Mouse (Mus musculus): ENCODE data around the gene Supt6. TPM values are rescaled to one million over a fixed set of nuclear protein-coding genes. Genes with fewer than 3 reads are reported as not detected.

Supt6 gene
- total and polyA plus RNA-seq, 3 experiments, result 30.4 to 99.9 (median 65.5) TPM

DNA sequence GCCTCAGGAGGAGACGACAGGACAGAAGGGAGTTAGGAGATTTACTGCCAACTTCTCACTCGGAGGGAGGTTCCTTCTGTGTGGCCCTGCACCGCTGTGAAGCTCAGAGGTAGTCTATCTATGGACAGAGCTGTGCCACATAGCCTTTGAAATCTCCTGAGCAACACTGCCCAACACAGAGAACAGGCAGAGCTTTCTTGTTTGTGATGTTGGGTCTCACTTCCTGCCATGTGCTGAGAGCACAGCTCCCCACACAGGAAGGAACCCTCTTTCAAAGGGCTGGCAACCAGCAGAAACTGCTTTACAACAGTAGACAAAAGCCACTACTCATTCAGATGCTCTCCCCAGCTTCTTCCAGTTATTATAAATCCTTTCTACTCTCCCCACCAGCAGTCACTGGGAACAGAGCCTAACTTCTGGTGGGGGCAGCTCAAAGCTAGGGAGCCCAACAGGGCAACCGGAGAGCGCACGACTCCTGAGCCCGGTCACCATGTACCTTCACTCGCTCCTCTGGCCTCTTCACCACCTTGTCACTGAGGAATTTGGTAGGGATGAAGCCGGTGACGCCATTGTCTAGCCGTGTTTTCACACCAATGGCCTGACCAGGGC, 30.0 kb downstream of the Supt6 start:
- DNase-seq (ENCODE audit: extremely low read depth), result no peak
- dilution Hi-C loops (cut with MboI; ENCODE audit: extremely low pct_ligation_motif_present, extremely low pct_unique_long_range_greater_than_20kb, low sequenced_read_pairs) (no loop called here), in situ Hi-C loops (cut with MboI; ENCODE audit: low pct_ligation_motif_present, low pct_unique_long_range_greater_than_20kb, low sequenced_read_pairs) (no loop called here)
- no peaks in the 10 kb centered on the region for H3K79me2 ChIP-seq (replicated peaks; ENCODE audit: control insufficient read depth, extremely low read depth, insufficient read depth, poor library complexity, severe bottlenecking)
- H3K9ac ChIP-seq (ENCODE audit: insufficient read depth, low read depth), result no peak overlapping the region
- no peaks in the 10 kb centered on the region for H3K27me3 ChIP-seq (replicated peaks)
- TF ChIP-seq MYC (IDR thresholded peaks at IDR 0.05; ENCODE audit: low read depth, low read length), result no peak
- no peak for TF ChIP-seq USF2 (conservative IDR thresholded peaks at IDR 0.05; ENCODE audit: low read depth, low read length)
- TF ChIP-seq E2F4 (IDR thresholded peaks at IDR 0.05; ENCODE audit: insufficient replicate concordance, low read depth, low read length), result no peak
- no peak for TF ChIP-seq ZNF384 (IDR thresholded peaks at IDR 0.05; ENCODE audit: low read depth, low read length)
- TF ChIP-seq UBTF (IDR thresholded peaks at IDR 0.05; ENCODE audit: low read depth, low read length), result no peak
- TF ChIP-seq NELFE (IDR thresholded peaks at IDR 0.05; ENCODE audit: low read depth, low read length), result no peak
- TF ChIP-seq MAX (IDR thresholded peaks at IDR 0.05; ENCODE audit: low read length), result no peak
- TF ChIP-seq CHD2 (IDR thresholded peaks at IDR 0.05; ENCODE audit: low read length), result no peak
- TF ChIP-seq PAX5 (IDR thresholded peaks at IDR 0.05; ENCODE audit: low read length), result no peak
- TF ChIP-seq MAFK (IDR thresholded peaks at IDR 0.05; ENCODE audit: insufficient replicate concordance, low read length), result no peak
- no peak for TF ChIP-seq CTCF (conservative IDR thresholded peaks at IDR 0.05 in 1 of 2, IDR thresholded peaks at IDR 0.05 in 1 of 2; ENCODE audit: low read depth in 2 of 2, low read length in 2 of 2)
- no peak for TF ChIP-seq POLR2AphosphoS2 (IDR thresholded peaks at IDR 0.05; ENCODE audit: low read depth, low read length)
- TF ChIP-seq ETS1 (conservative IDR thresholded peaks at IDR 0.05; ENCODE audit: low read depth, low read length), result no peak
- no peak overlapping the region for H3K27ac ChIP-seq (ENCODE audit: insufficient read depth, low read depth)
- H3K4me2 ChIP-seq (ENCODE audit: insufficient read depth, low read depth, poor library complexity, severe bottlenecking), result no peak overlapping the region
- no peaks in the 10 kb centered on the region for H3K4me1 ChIP-seq (ENCODE audit: control insufficient read depth in 1 of 2, insufficient read depth in 2 of 2)
- H3K4me3 ChIP-seq (replicated peaks in 1 of 3; ENCODE audit: low read depth in 2 of 3, low read length in 2 of 3, poor library complexity in 1 of 3), result no peak overlapping the region
- H3K9me3 ChIP-seq (replicated peaks; ENCODE audit: low read length), result no peaks in the 10 kb centered on the region
- H3K36me3 ChIP-seq (replicated peaks in 1 of 2; ENCODE audit: control insufficient read depth in 1 of 2, insufficient read depth in 1 of 2, low read length in 1 of 2), result peaks cover 86 to 94% of the 10 kb centered on the region in 2 experiments

GRCm38 (mm10) chr11:78213086-78213817, 32.5 kb downstream of the Supt6 start:
- Histone ChIP-seq H3K27me3 (replicated peaks) (no peaks in the 10 kb centered on the region), H3K9me3 (replicated peaks; ENCODE audit: low read length) (no peaks in the 10 kb centered on the region), H3K4me1 (ENCODE audit: control insufficient read depth in 1 of 2, insufficient read depth in 2 of 2) (no peaks in the 10 kb centered on the region), H3K9ac (ENCODE audit: insufficient read depth, low read depth) (no peak overlapping the region), H3K36me3 (replicated peaks in 1 of 2; ENCODE audit: control insufficient read depth in 1 of 2, insufficient read depth in 1 of 2, low read length in 1 of 2) (peaks cover 88 to 94% of the 10 kb centered on the region in 2 experiments), H3K79me2 (replicated peaks; ENCODE audit: control insufficient read depth, extremely low read depth, insufficient read depth, poor library complexity, severe bottlenecking) (no peaks in the 10 kb centered on the region), H3K4me3 (replicated peaks in 1 of 3; ENCODE audit: low read depth in 2 of 3, low read length in 2 of 3, poor library complexity in 1 of 3) (no peak overlapping the region), H3K27ac (ENCODE audit: insufficient read depth, low read depth) (no peak overlapping the region), H3K4me2 (ENCODE audit: insufficient read depth, low read depth, poor library complexity, severe bottlenecking) (no peak overlapping the region)
- dilution Hi-C loops (cut with MboI; ENCODE audit: extremely low pct_ligation_motif_present, extremely low pct_unique_long_range_greater_than_20kb, low sequenced_read_pairs), result no loop called here
- TF ChIP-seq NRF1 (IDR thresholded peaks at IDR 0.05; ENCODE audit: low read depth, low read length), result no peak
- TF ChIP-seq ZNF384 (IDR thresholded peaks at IDR 0.05; ENCODE audit: low read depth, low read length), result no peak
- TF ChIP-seq POLR2AphosphoS2 (IDR thresholded peaks at IDR 0.05; ENCODE audit: low read depth, low read length), result no peak
- no peak for TF ChIP-seq CHD2 (IDR thresholded peaks at IDR 0.05; ENCODE audit: low read length)
- no peak for TF ChIP-seq BHLHE40 (IDR thresholded peaks at IDR 0.05; ENCODE audit: low read depth, low read length)
- TF ChIP-seq USF1 (IDR thresholded peaks at IDR 0.05; ENCODE audit: low read depth, low read length), result no peak
- no peak for TF ChIP-seq MXI1 (IDR thresholded peaks at IDR 0.05; ENCODE audit: low read depth, low read length)
- TF ChIP-seq CHD1 (IDR thresholded peaks at IDR 0.05; ENCODE audit: low read depth, low read length), result no peak
- no peak for TF ChIP-seq RAD21 (IDR thresholded peaks at IDR 0.05; ENCODE audit: low read depth, low read length)
- no peak for TF ChIP-seq KAT2A (IDR thresholded peaks at IDR 0.05; ENCODE audit: insufficient replicate concordance, low read length)
- no peak for TF ChIP-seq RCOR1 (conservative IDR thresholded peaks at IDR 0.05; ENCODE audit: low read depth, low read length)
- no peak for TF ChIP-seq CTCF (conservative IDR thresholded peaks at IDR 0.05 in 1 of 2, IDR thresholded peaks at IDR 0.05 in 1 of 2; ENCODE audit: low read depth in 2 of 2, low read length in 2 of 2)
- TF ChIP-seq MYC (IDR thresholded peaks at IDR 0.05; ENCODE audit: low read depth, low read length), result no peak
- no peak for TF ChIP-seq MAZ (IDR thresholded peaks at IDR 0.05; ENCODE audit: low read depth, low read length)
- no peak for TF ChIP-seq PAX5 (IDR thresholded peaks at IDR 0.05; ENCODE audit: low read length)
- TF ChIP-seq ZMIZ1 (IDR thresholded peaks at IDR 0.05; ENCODE audit: low read depth, low read length), result no peak
- no peak for TF ChIP-seq NELFE (IDR thresholded peaks at IDR 0.05; ENCODE audit: low read depth, low read length)
- no peak for TF ChIP-seq E2F4 (IDR thresholded peaks at IDR 0.05; ENCODE audit: insufficient replicate concordance, low read depth, low read length)
- TF ChIP-seq JUND (conservative IDR thresholded peaks at IDR 0.05; ENCODE audit: low read depth, low read length), result no peak
- no peak for TF ChIP-seq ZC3H11A (IDR thresholded peaks at IDR 0.05; ENCODE audit: low read depth, low read length)
- DNase-seq (ENCODE audit: extremely low read depth), result no peak
- in situ Hi-C loops (cut with MboI; ENCODE audit: low pct_ligation_motif_present, low pct_unique_long_range_greater_than_20kb, low sequenced_read_pairs), result no loop called here

All from CH12.LX (cell line).